Mouse (Mus musculus) heart, postnatal 36 days (tissue): ENCODE data around the gene Dagla. TPM values are rescaled to one million over a fixed set of nuclear protein-coding genes. Genes with fewer than 3 reads are reported as not detected.

Experiments used
- DNase-seq, 2 experiments: peaks; one replicate each; pipeline ENCODE4 v3.0.0; 2021 to 2022
- intact Hi-C: fragments of 180-260 bp; cut with DNase I; formaldehyde crosslinking; loops from one replicate; pipeline ENCODE4 v1.15.1; 2025
- total RNA-seq, 2 experiments: library from RNA; stranded (reverse); gene quantifications; 2 replicates each; pipeline ENCODE4 v1.2.3; 2021

The Dagla gene
- total RNA-seq, 2 experiments from 2014 or later, result 2.7 TPM

- intact Hi-C loops, result no loop called here
Observed at GRCm38 (mm10) chr19:10312072-10312471, 7.4 kb upstream of the Dagla start.

GRCm38 (mm10) chr19:10308990-10309389 lies 4.3 kb upstream of the Dagla start:
- intact Hi-C loops, result no loop called here
- DNase-seq, result no peak

More at GRCm38 (mm10) chr19:10312072-10312471, 7.4 kb upstream of the Dagla start:
- no peak for DNase-seq

GRCm38 (mm10) chr19:10307941-10308340 lies 3.3 kb upstream of the Dagla start:
- intact Hi-C loops, result no loop called here

GRCm38 (mm10) chr19:10307351-10307750 lies 2.7 kb upstream of the Dagla start:
- intact Hi-C loops, result no loop called here

More at GRCm38 (mm10) chr19:10307941-10308340, 3.3 kb upstream of the Dagla start:
- no peak for DNase-seq

GRCm38 (mm10) chr19:10306521-10307243 lies 2.0 kb upstream of the Dagla start:
- intact Hi-C loops, result no loop called here
- no peak for DNase-seq

More at GRCm38 (mm10) chr19:10307351-10307750, 2.7 kb upstream of the Dagla start:
- no peak for DNase-seq

- intact Hi-C loops, result loop anchor here (1.0 kb wide), 2 partner anchors 39 to 47 kb away; no protein-coding TSS in a partner anchor
- DNase-seq, result no peak
Observed at GRCm38 (mm10) chr19:10305640-10306039, 963 bp upstream of the Dagla start.

- intact Hi-C loops, result no loop called here
- DNase-seq, result no peak
Observed at GRCm38 (mm10) chr19:10304395-10304794, 282 bp downstream of the Dagla start.

- DNase-seq, result no peak
- intact Hi-C loops, result no loop called here
Observed at GRCm38 (mm10) chr19:10302852-10303251, 1.8 kb downstream of the Dagla start.

GRCm38 (mm10) chr19:10301866-10302356 lies 2.8 kb downstream of the Dagla start:
- intact Hi-C loops, result no loop called here
- no peak for DNase-seq

- intact Hi-C loops, result no loop called here
- no peak for DNase-seq
Observed at GRCm38 (mm10) chr19:10301263-10301662, 3.4 kb downstream of the Dagla start.

GRCm38 (mm10) chr19:10300809-10301208 lies 3.9 kb downstream of the Dagla start:
- DNase-seq, result no peak

GRCm38 (mm10) chr19:10298268-10298667 lies 6.4 kb downstream of the Dagla start:
- intact Hi-C loops, result no loop called here
- no peak for DNase-seq

More at GRCm38 (mm10) chr19:10300809-10301208, 3.9 kb downstream of the Dagla start:
- intact Hi-C loops, result no loop called here

- DNase-seq, result peak; percentile 57 to 75
- intact Hi-C loops, result no loop called here
Observed at GRCm38 (mm10) chr19:10297041-10297503, 7.6 kb downstream of the Dagla start.

GRCm38 (mm10) chr19:10296306-10296705 lies 8.4 kb downstream of the Dagla start:
- no peak for DNase-seq

GRCm38 (mm10) chr19:10294631-10295562 lies 9.8 kb downstream of the Dagla start:
- intact Hi-C loops, result no loop called here
- peak; percentile 44 to 70 for DNase-seq

More at GRCm38 (mm10) chr19:10296306-10296705, 8.4 kb downstream of the Dagla start:
- intact Hi-C loops, result no loop called here

GRCm38 (mm10) chr19:10293987-10294386 lies 10.7 kb downstream of the Dagla start:
- no peak for DNase-seq
- intact Hi-C loops, result no loop called here

- intact Hi-C loops, result no loop called here
- no peak for DNase-seq
Observed at GRCm38 (mm10) chr19:10291896-10292490, 12.7 kb downstream of the Dagla start.

GRCm38 (mm10) chr19:10290153-10290945 lies 14.3 kb downstream of the Dagla start:
- peak; percentile 48 to 67 for DNase-seq
- intact Hi-C loops, result no loop called here

- no peak for DNase-seq
- intact Hi-C loops, result no loop called here
Observed at GRCm38 (mm10) chr19:10289609-10290150, 15.0 kb downstream of the Dagla start.
